Mouse (Mus musculus) heart, embryonic 11.5 days (tissue): ENCODE measurements around the gene Gm8453. TPM values are rescaled to one million over a fixed set of nuclear protein-coding genes. Genes with fewer than 3 reads are reported as not detected.
"Not testable (repeated sequence)": the region's sequence is repeated elsewhere in the genome, so short reads cannot be mapped to it uniquely, and the experiment has no call there.

Source experiments
- ATAC-seq: fragments of 200-750 bp; cut with Nextera tagmentation; replicated peaks from 2 replicates; pipeline ENCODE4 v1.8.0; 2017; ENCODE audit warnings: moderate library complexity; ENCODE audit not compliant: insufficient number of reproducible peaks, low FRiP score, low TSS enrichment
- H3K27ac ChIP-seq: fragments of 300-500 bp; sonication (generic); 2 replicates; pipeline ENCODE4 v1.5.1; 2014; ENCODE audit warnings: mild to moderate bottlenecking, low read depth, low read length
- H3K27me3 ChIP-seq: fragments of 300-500 bp; sonication (generic); 2 replicates; pipeline ENCODE4 v1.6.1; 2014; ENCODE audit warnings: mild to moderate bottlenecking, low read length, mixed read lengths; ENCODE audit not compliant: control insufficient read depth, insufficient read depth
- H3K36me3 ChIP-seq: fragments of 300-500 bp; sonication (generic); 2 replicates; pipeline ENCODE4 v1.6.1; 2014; ENCODE audit warnings: mild to moderate bottlenecking, low read length, moderate library complexity, mixed read lengths; ENCODE audit not compliant: control insufficient read depth, insufficient read depth
- H3K4me1 ChIP-seq: fragments of 300-500 bp; sonication (generic); 2 replicates; pipeline ENCODE4 v1.6.1; 2014; ENCODE audit warnings: low read length; ENCODE audit not compliant: control insufficient read depth, insufficient read depth
- H3K4me2 ChIP-seq: fragments of 300-500 bp; sonication (generic); 2 replicates; pipeline ENCODE4 v1.6.1; 2014; ENCODE audit warnings: mild to moderate bottlenecking, moderate library complexity
- H3K4me3 ChIP-seq: fragments of 300-500 bp; sonication (generic); 2 replicates; pipeline ENCODE4 v1.5.1; 2014; ENCODE audit warnings: low read depth, low read length
- H3K9ac ChIP-seq: fragments of 300-500 bp; sonication (generic); 2 replicates; pipeline ENCODE4 v1.6.1; 2014; ENCODE audit warnings: mild to moderate bottlenecking, low read depth, low read length, moderate library complexity
- H3K9me3 ChIP-seq: fragments of 300-500 bp; sonication (generic); replicated peaks from 2 replicates; pipeline ENCODE4 v1.6.1; 2016; ENCODE audit warnings: low read length; ENCODE audit not compliant: control insufficient read depth
- whole genome bisulfite sequencing: fragments of 180-500 bp; shearing (Covaris S2); extraction: QIAGEN DNeasy Blood & Tissue Kit; methylation state at CpG from one replicate; pipeline ENCODE4 v1.1.7; 2014; ENCODE audit not compliant: insufficient replicate concordance; 5-methylcytosine and 5-hydroxymethylcytosine counted together
- polyA plus RNA-seq: library from polyadenylated mRNA; unstranded; fragments of >200 nt; fragmentation: Nextera tagmentation; extraction: Ambion mirVana; gene quantifications from 2 replicates; pipeline ENCODE4 v1.2.1, GENCODE M21; 2014

Gm8453 gene
- not detected in 2 replicates for polyA plus RNA-seq

GRCm38 (mm10) chr7:22229384-22229783 lies at the start of gene Gm8453:
Gm8453 (minus strand) TSS chr7:22229484.
- H3K27ac ChIP-seq, H3K4me3 ChIP-seq, H3K36me3 ChIP-seq, H3K27me3 ChIP-seq, H3K9me3 ChIP-seq, H3K9ac ChIP-seq, H3K4me1 ChIP-seq, H3K4me2 ChIP-seq, ATAC-seq: not testable (repeated sequence)
- 26% methylated on average over 1 of the region's 2 CpGs for WGBS

GRCm38 (mm10) chr7:22201164-22201563 lies 28.1 kb downstream of the Gm8453 start, which contains the start of gene Gm8653:
Gm8653 (minus strand) TSS chr7:22201264.
- not testable (repeated sequence) for H3K9me3 ChIP-seq, H3K27me3 ChIP-seq, H3K36me3 ChIP-seq, H3K27ac ChIP-seq, ATAC-seq, H3K4me1 ChIP-seq, H3K9ac ChIP-seq, H3K4me2 ChIP-seq, H3K4me3 ChIP-seq
- no CpG with 5 or more reads among the region's 2 CpGs for WGBS

- not testable (repeated sequence) for H3K4me2 ChIP-seq, H3K27ac ChIP-seq, ATAC-seq, H3K27me3 ChIP-seq, H3K4me1 ChIP-seq, H3K4me3 ChIP-seq, H3K36me3 ChIP-seq, H3K9me3 ChIP-seq, H3K9ac ChIP-seq
- no CpG with 5 or more reads among the region's 3 CpGs for WGBS
These were observed 40.2 kb downstream of the Gm8453 start, which contains the start of gene Vmn1r143 for GRCm38 (mm10) chr7:22189077-22189476. Vmn1r143 (plus strand) TSS chr7:22189377.

Other genes with a start within 250 kb of the Gm8453 start
- not detected in 2 replicates for gene Vmn1r137, start 234.9 kb downstream of the Gm8453 start, polyA plus RNA-seq
- not detected in 2 replicates for gene Vmn1r138, start 200.6 kb downstream of the Gm8453 start, polyA plus RNA-seq
- gene Gm6176, start 173.2 kb downstream of the Gm8453 start, polyA plus RNA-seq: not detected in 2 replicates
- gene Vmn1r139, start 160.4 kb downstream of the Gm8453 start, polyA plus RNA-seq: not detected in 2 replicates
- not detected in 2 replicates for gene Gm16451, start 111.2 kb downstream of the Gm8453 start, polyA plus RNA-seq
- not detected in 2 replicates for gene Gm10666, start 94.7 kb downstream of the Gm8453 start, polyA plus RNA-seq
- gene Vmn1r142, start 65.4 kb downstream of the Gm8453 start, polyA plus RNA-seq: not detected in 2 replicates
- gene Vmn1r143, start 40.1 kb downstream of the Gm8453 start, polyA plus RNA-seq: not detected in 2 replicates
- not detected in 2 replicates for gene Gm8653, start 28.2 kb downstream of the Gm8453 start, polyA plus RNA-seq
- gene Gm4187, start 100.2 kb upstream of the Gm8453 start, polyA plus RNA-seq: not detected in 2 replicates
- gene Gm8660, start 141.6 kb upstream of the Gm8453 start, polyA plus RNA-seq: not detected in 2 replicates
- gene Vmn1r148, start 184.1 kb upstream of the Gm8453 start, polyA plus RNA-seq: not detected in 2 replicates
- gene Vmn1r149, start 208.7 kb upstream of the Gm8453 start, polyA plus RNA-seq: not detected in 2 replicates
- not detected in 2 replicates for gene Gm10665, start 234.6 kb upstream of the Gm8453 start, polyA plus RNA-seq